Mouse (Mus musculus): ENCODE measurements at regions not wholly inside any gene's neighbourhood (a gene's known extent, or its start where the extent isn't known, plus 50 kb on each side); places are given as distances from the start of the nearest gene placed in this dataset.

DNA sequence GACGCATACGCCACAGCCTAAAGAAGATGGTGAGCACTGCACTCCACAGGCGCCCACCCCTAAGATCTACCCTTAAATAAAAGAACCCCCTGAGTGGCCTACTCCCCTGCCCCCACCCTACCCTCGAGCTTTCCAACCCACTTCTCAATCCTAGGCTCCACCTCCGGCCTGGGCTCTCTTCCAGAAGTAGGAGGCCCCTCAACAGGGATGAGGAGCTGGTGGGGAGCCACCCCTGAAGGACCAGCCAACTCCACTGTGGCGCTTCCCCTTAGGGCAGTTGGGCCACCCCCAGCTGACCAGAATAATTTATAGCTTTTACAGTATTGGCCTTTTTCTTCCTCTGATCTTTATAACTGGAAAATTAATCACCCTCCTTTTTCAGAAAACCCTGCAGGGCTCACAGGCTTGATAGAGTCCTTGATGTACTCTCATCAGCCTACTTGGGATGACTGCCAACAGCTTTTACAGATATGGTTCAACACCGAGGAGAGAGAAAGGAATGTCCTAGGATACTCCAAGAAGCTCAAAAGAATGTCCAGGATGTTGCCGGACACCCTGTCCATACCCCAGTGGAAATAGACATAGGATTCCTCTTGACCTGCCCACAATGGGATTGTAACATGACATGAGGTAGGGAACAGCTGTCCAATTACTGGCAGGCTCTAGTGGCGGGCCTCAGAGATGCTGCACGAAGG lies 220.3 kb upstream of the Col3a1 start:
- 0 out of 2 replicates have a peak, but pooled peaks have one; percentile 19 for ATAC-seq (ENCODE audit: insufficient number of reproducible peaks, low FRiP score, low TSS enrichment, low read depth)
- H3K4me1 ChIP-seq: no peaks in the 10 kb centered on the region
- no peak overlapping the region for H3K4me2 ChIP-seq
- no peak overlapping the region for H3K4me3 ChIP-seq
- 65% methylated on average over 10 of the region's 10 CpGs for WGBS
- no peaks in the 10 kb centered on the region for H3K9me3 ChIP-seq
- H3K27ac ChIP-seq: no peak overlapping the region
- no peak overlapping the region for H3K9ac ChIP-seq
- no peaks in the 10 kb centered on the region for H3K27me3 ChIP-seq
- no peaks in the 10 kb centered on the region for H3K36me3 ChIP-seq

DNA sequence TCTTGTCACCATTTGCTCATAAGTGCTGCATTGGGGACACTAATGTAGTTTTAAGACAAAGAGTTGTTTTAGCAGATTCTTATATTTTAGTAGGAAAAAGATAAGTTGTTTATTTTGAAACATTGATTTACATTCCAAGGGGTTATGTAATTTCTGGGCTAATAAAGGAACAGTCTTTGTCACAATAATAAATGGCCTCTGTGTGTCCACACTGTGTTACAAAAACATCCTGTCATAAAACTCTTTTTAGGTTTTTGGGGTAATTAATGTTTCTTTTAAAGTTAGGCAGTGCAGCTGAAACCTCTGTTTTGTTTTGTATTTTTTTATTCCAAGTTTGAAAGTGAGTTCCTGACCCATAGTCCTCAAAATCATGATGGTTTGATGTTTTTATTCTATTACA lies 210.4 kb upstream of the Col3a1 start:
- Histone ChIP-seq H3K9me3 (no peaks in the 10 kb centered on the region), H3K9ac (no peak overlapping the region), H3K4me2 (no peak overlapping the region), H3K4me1 (no peaks in the 10 kb centered on the region), H3K36me3 (no peaks in the 10 kb centered on the region), H3K4me3 (no peak overlapping the region), H3K27me3 (no peaks in the 10 kb centered on the region), H3K27ac (no peak overlapping the region)
- no peak for ATAC-seq (ENCODE audit: insufficient number of reproducible peaks, low FRiP score, low TSS enrichment, low read depth)

DNA sequence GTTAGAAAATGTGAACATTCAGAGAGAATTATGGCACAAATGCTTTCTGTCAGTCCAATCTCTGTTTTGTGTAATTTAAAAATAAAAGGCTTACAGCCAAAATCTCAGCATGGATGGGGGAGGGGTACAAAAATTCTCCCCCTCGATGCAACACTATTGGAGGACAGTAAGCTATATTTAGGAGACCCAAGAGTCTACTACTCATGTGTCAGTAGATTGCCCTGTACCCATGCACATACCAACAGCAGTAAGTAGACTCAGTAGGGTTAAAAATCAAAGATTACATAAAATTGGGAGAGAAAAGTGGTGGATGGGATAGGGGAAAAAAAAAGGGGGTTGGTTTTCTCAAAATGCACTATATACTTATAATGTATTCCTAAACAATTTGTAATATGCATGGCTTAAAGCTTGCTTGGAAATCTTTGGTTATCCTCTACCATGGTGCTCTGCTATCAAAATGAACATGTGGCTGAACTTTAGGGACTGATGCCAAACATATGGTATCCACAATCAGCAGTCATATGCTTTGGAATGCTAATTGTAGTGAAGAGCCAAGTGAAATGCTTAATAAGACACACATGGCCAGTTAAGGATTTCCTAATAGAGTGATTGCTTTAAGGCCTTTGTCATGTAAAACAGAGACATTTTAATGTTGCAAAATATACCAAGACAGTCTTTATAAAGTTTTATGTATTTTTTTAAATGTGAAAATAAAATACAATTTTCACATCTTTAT lies 194.8 kb upstream of the Col3a1 start:
- H3K9ac ChIP-seq: no peak overlapping the region
- no peaks in the 10 kb centered on the region for H3K27me3 ChIP-seq
- no peaks in the 10 kb centered on the region for H3K36me3 ChIP-seq
- H3K9me3 ChIP-seq: no peaks in the 10 kb centered on the region
- H3K27ac ChIP-seq: no peak overlapping the region
- ATAC-seq (ENCODE audit: insufficient number of reproducible peaks, low FRiP score, low TSS enrichment, low read depth): no peak
- no peak overlapping the region for H3K4me2 ChIP-seq
- H3K4me1 ChIP-seq: no peaks in the 10 kb centered on the region
- WGBS: 37% methylated on average over 1 of the region's 1 CpGs
- H3K4me3 ChIP-seq: no peak overlapping the region

DNA sequence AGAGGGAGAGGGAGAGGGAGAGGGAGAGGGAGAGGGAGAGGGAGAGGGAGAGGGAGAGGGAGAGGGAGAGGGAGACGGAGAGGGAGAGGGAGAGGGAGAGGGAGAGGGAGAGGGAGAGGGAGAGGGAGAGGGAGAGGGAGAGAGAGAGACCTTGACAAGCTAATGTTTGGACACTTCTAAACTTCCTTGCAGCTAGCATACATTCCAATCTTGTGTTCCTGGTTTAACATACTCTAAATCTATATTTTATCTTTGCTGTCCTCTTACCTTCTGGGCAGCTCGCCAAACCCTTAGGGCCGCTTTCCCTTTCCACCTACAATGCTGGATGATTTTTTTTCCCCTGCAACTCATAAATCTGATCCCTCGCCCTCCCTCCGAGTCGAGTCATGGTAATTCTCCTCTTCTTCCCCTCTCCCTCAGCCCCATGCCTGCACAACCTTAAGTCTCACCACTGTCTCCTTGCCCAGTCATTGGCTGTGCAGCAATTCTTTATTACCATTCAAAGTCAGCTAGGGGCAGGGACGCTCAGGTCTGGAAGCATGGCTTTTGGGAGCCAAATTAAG lies 176.1 kb upstream of the Col3a1 start:
- no peak for ATAC-seq (ENCODE audit: insufficient number of reproducible peaks, low FRiP score, low TSS enrichment, low read depth)

GRCm38 (mm10) chr1:45147019-45147418 lies 164.3 kb upstream of the Col3a1 start:
- no peaks in the 10 kb centered on the region for H3K4me1 ChIP-seq
- no peak overlapping the region for H3K9ac ChIP-seq
- no peak overlapping the region for H3K27ac ChIP-seq
- H3K36me3 ChIP-seq: no peaks in the 10 kb centered on the region
- H3K4me3 ChIP-seq: no peak overlapping the region
- no peaks in the 10 kb centered on the region for H3K9me3 ChIP-seq
- H3K27me3 ChIP-seq: no peaks in the 10 kb centered on the region
- no peak overlapping the region for H3K4me2 ChIP-seq
- WGBS: 36% methylated on average over 2 of the region's 2 CpGs
- no peak for ATAC-seq (ENCODE audit: insufficient number of reproducible peaks, low FRiP score, low TSS enrichment, low read depth)

More for the DNA sequence above, 176.1 kb upstream of the Col3a1 start:
- Histone ChIP-seq H3K9me3 (no peaks in the 10 kb centered on the region), H3K4me3 (no peak overlapping the region), H3K27ac (no peak overlapping the region), H3K27me3 (no peaks in the 10 kb centered on the region), H3K9ac (no peak overlapping the region), H3K36me3 (no peaks in the 10 kb centered on the region), H3K4me2 (no peak overlapping the region), H3K4me1 (peaks cover 4% of the 10 kb centered on the region; the same call in 1 of the 2 replicates)
- 14% methylated on average over 6 of the region's 7 CpGs for WGBS

- Histone ChIP-seq H3K27me3 (no peaks in the 10 kb centered on the region), H3K9me3 (no peaks in the 10 kb centered on the region), H3K27ac (no peak overlapping the region), H3K4me3 (no peak overlapping the region), H3K9ac (no peak overlapping the region), H3K4me2 (no peak overlapping the region), H3K4me1 (no peaks in the 10 kb centered on the region), H3K36me3 (no peaks in the 10 kb centered on the region)
- WGBS: 98% methylated on average over 1 of the region's 1 CpGs
- no peak for ATAC-seq (ENCODE audit: insufficient number of reproducible peaks, low FRiP score, low TSS enrichment, low read depth)
Observed at GRCm38 (mm10) chr1:45181632-45182031, 129.7 kb upstream of the Col3a1 start.

GRCm38 (mm10) chr1:45185341-45185740 lies 126.0 kb upstream of the Col3a1 start:
- no peaks in the 10 kb centered on the region for H3K4me1 ChIP-seq
- H3K36me3 ChIP-seq: no peaks in the 10 kb centered on the region
- no peak overlapping the region for H3K9ac ChIP-seq
- ATAC-seq (ENCODE audit: insufficient number of reproducible peaks, low FRiP score, low TSS enrichment, low read depth): no peak
- H3K9me3 ChIP-seq: no peaks in the 10 kb centered on the region
- no peak overlapping the region for H3K27ac ChIP-seq
- no peaks in the 10 kb centered on the region for H3K27me3 ChIP-seq
- H3K4me2 ChIP-seq: no peak overlapping the region
- H3K4me3 ChIP-seq: no peak overlapping the region

GRCm38 (mm10) chr1:45207926-45208325 lies 103.4 kb upstream of the Col3a1 start:
- no peak overlapping the region for H3K9ac ChIP-seq
- H3K9me3 ChIP-seq: no peaks in the 10 kb centered on the region
- no peak overlapping the region for H3K4me2 ChIP-seq
- H3K36me3 ChIP-seq: no peaks in the 10 kb centered on the region
- 75% methylated on average over 2 of the region's 2 CpGs for WGBS
- H3K27ac ChIP-seq: no peak overlapping the region
- no peak for ATAC-seq (ENCODE audit: insufficient number of reproducible peaks, low FRiP score, low TSS enrichment, low read depth)
- H3K27me3 ChIP-seq: no peaks in the 10 kb centered on the region
- H3K4me1 ChIP-seq: no peaks in the 10 kb centered on the region
- no peak overlapping the region for H3K4me3 ChIP-seq

DNA sequence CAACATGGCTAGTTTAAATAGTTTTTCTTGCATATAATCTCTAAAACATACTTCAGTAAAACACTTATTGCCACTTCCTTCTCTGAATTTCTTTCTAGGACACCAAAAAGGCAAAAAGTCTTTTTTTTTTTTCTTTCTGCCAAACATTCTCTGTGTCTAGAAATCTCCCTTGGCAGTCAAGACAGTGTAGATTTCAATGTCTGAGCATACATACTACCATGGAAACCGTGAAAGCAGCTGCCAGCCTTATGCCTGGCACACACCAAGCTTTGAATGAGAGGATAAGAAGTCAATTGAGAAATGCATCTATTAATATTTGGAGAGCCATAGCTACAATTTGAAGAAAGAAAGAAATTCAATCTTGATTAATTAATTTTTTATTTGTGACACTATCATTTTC lies 95.1 kb upstream of the Col3a1 start:
- 60% methylated on average over 1 of the region's 1 CpGs for WGBS
- H3K27me3 ChIP-seq: no peaks in the 10 kb centered on the region
- no peak for ATAC-seq (ENCODE audit: insufficient number of reproducible peaks, low FRiP score, low TSS enrichment, low read depth)

More for the DNA sequence above, 95.1 kb upstream of the Col3a1 start:
- Histone ChIP-seq H3K9ac (no peak overlapping the region), H3K27ac (no peak overlapping the region), H3K4me3 (no peak overlapping the region), H3K36me3 (no peaks in the 10 kb centered on the region), H3K9me3 (no peaks in the 10 kb centered on the region), H3K4me1 (no peaks in the 10 kb centered on the region), H3K4me2 (no peak overlapping the region)
